Mouse (Mus musculus) ES-Bruce4 (cell line): ENCODE measurements at regions not wholly inside any gene's neighbourhood (a gene's known extent, or its start where the extent isn't known, plus 50 kb on each side); places are given as distances from the start of the nearest gene placed in this dataset.

Source experiments
- CTCF ChIP-seq: IDR thresholded peaks from one replicate; pipeline ENCODE4 v1.8.1; 2011; ENCODE audit warnings: low read depth, low read length
- EP300 ChIP-seq: IDR thresholded peaks from 2 replicates; pipeline ENCODE4 v1.6.1; 2011; ENCODE audit warnings: low read depth, low read length; ENCODE audit not compliant: insufficient read depth
- POLR2A ChIP-seq: IDR thresholded peaks from one replicate; pipeline ENCODE4 v1.8.1; 2011; ENCODE audit warnings: low read length; ENCODE audit not compliant: insufficient read depth

DNA sequence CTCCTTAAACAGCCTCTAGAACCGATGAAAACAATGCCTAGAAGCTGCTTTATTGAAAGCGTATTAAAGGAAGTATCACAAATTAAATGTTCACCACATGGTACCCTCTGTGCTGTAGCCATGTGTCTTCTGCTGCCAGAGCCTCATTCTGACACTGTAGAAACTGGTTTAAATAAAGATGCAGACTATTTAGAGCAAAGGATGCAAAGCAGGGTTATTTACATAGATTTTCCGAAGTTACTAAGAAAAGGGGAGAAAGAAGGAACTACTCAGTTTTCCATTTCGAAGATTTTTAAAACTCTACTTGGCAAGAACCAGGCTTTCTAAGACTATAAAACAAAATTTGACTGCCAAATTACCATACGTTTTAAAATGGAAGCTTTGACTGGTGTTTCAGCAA is 226.5 kb downstream of the Tle4 start:
- TF ChIP-seq POLR2A: no peak
- TF ChIP-seq CTCF: no peak
- no peak for TF ChIP-seq EP300
